Mouse (Mus musculus) myocyte (in vitro differentiated cells): ENCODE data around the gene Ank2. TPM values are rescaled to one million over a fixed set of nuclear protein-coding genes. Genes with fewer than 3 reads are reported as not detected.

Experiments
- H3K27me3 ChIP-seq: one replicate; pipeline ENCODE4 v1.6.1; 2011; ENCODE audit not compliant: control insufficient read depth, insufficient read depth, insufficient read length
- H3K36me3 ChIP-seq: one replicate; pipeline ENCODE4 v1.6.1; 2011; ENCODE audit not compliant: control insufficient read depth, insufficient read depth
- H3K4me2 ChIP-seq: one replicate; pipeline ENCODE4 v1.6.1; 2011; ENCODE audit warnings: low read depth, control low read depth
- H3K4me3 ChIP-seq: one replicate; pipeline ENCODE4 v1.5.1; 2011; ENCODE audit warnings: mild to moderate bottlenecking, control low read depth, moderate library complexity
- H3K79me2 ChIP-seq: one replicate; pipeline ENCODE4 v1.6.1; 2011; ENCODE audit not compliant: control insufficient read depth, insufficient read depth
- H3ac ChIP-seq: one replicate; pipeline ENCODE4 v1.6.1; 2011; ENCODE audit not compliant: control insufficient read depth, insufficient read length
- CEBPB ChIP-seq: IDR thresholded peaks from 2 replicates; pipeline ENCODE4 v1.6.1; 2011; ENCODE audit warnings: mild to moderate bottlenecking, moderate library complexity; ENCODE audit not compliant: poor library complexity, insufficient read depth, severe bottlenecking
- E2F4 ChIP-seq: IDR thresholded peaks from one replicate; pipeline ENCODE4 v1.6.1; 2011; ENCODE audit warnings: mild to moderate bottlenecking, control low read depth, moderate library complexity; ENCODE audit not compliant: insufficient read depth
- MAX ChIP-seq: IDR thresholded peaks from one replicate; pipeline ENCODE4 v1.6.1; 2011; ENCODE audit warnings: low read depth, mild to moderate bottlenecking, control low read depth
- MYOD1 ChIP-seq, 3 experiments: IDR thresholded peaks; one replicate each; pipeline ENCODE4 v1.6.1; 2011; ENCODE audit warnings: control low read depth in 2 of 3, low read depth in 2 of 3, mild to moderate bottlenecking in 2 of 3, moderate library complexity in 1 of 3; ENCODE audit not compliant: insufficient read length in 2 of 3, control insufficient read depth in 1 of 3
- MYOG ChIP-seq, 3 experiments: IDR thresholded peaks; one replicate each; pipeline ENCODE4 v1.6.1; 2011; ENCODE audit warnings: control low read depth in 2 of 3, low read depth in 2 of 3, mild to moderate bottlenecking in 2 of 3; ENCODE audit not compliant: insufficient read length in 2 of 3, control insufficient read depth in 1 of 3, insufficient read depth in 1 of 3
- POLR2A ChIP-seq: IDR thresholded peaks from one replicate; pipeline ENCODE4 v1.6.1; 2011; ENCODE audit warnings: low read depth, mild to moderate bottlenecking, control low read depth, moderate library complexity; ENCODE audit not compliant: insufficient read length
- POLR2AphosphoS2 ChIP-seq: IDR thresholded peaks from one replicate; pipeline ENCODE4 v1.6.1; 2011; ENCODE audit warnings: low read depth, control low read depth; ENCODE audit not compliant: insufficient read length
- REST ChIP-seq: IDR thresholded peaks from one replicate; pipeline ENCODE4 v1.6.1; 2011; ENCODE audit warnings: mild to moderate bottlenecking, control low read depth, moderate library complexity; ENCODE audit not compliant: insufficient read depth, insufficient read length
- SRF ChIP-seq: IDR thresholded peaks from one replicate; pipeline ENCODE4 v1.6.1; 2011; ENCODE audit warnings: low read depth; ENCODE audit not compliant: control insufficient read depth, insufficient read length
- TCF12 ChIP-seq: IDR thresholded peaks from one replicate; pipeline ENCODE4 v1.6.1; 2011; ENCODE audit warnings: mild to moderate bottlenecking, control low read depth; ENCODE audit not compliant: poor library complexity, insufficient read depth, severe bottlenecking
- TCF3 ChIP-seq: IDR thresholded peaks from one replicate; pipeline ENCODE4 v1.6.1; 2011; ENCODE audit warnings: low read depth, control low read depth; ENCODE audit not compliant: insufficient read length
- USF1 ChIP-seq: IDR thresholded peaks from one replicate; pipeline ENCODE4 v1.6.1; 2011; ENCODE audit warnings: low read depth, mild to moderate bottlenecking, control low read depth, moderate library complexity
- polyA plus RNA-seq: library from polyadenylated mRNA; unstranded; fragments of >200 nt; fragmentation: generic; extraction: Trizol; gene quantifications from one replicate; pipeline ENCODE4 v1.2.1, GENCODE M21; 2012; ENCODE audit warnings: missing spikeins

Ank2 gene
- polyA plus RNA-seq, 1 experiment, result 20.2 TPM

- Histone ChIP-seq H3ac (no peak overlapping the region), H3K4me2 (no peak overlapping the region)
- TF ChIP-seq REST, result no peak
These were observed 345.7 kb downstream of the Ank2 start for GRCm38 (mm10) chr3:127153443-127153842.

GRCm38 (mm10) chr3:127148648-127149047 is 350.5 kb downstream of the Ank2 start:
- Histone ChIP-seq H3K36me3 (no peaks in the 10 kb centered on the region), H3K4me2 (no peak overlapping the region)
- no peak for TF ChIP-seq MAX
- TF ChIP-seq USF1, result no peak
- TF ChIP-seq REST, result no peak
- TF ChIP-seq TCF3, result no peak
- TF ChIP-seq MYOG (IDR thresholded peaks at IDR 0.05; ENCODE audit: control insufficient read depth in 1 of 3, insufficient read depth in 1 of 3, insufficient read length in 2 of 3, low read depth in 2 of 3), result no peak
- TF ChIP-seq POLR2AphosphoS2, result no peak
- no peak for TF ChIP-seq CEBPB
- no peak for TF ChIP-seq TCF12
- no peak for TF ChIP-seq E2F4
- no peak for TF ChIP-seq MYOD1 (IDR thresholded peaks at IDR 0.05; ENCODE audit: control insufficient read depth in 1 of 3, insufficient read length in 2 of 3, low read depth in 2 of 3)
- TF ChIP-seq POLR2A, result no peak
- no peak for TF ChIP-seq SRF

More at GRCm38 (mm10) chr3:127153443-127153842, 345.7 kb downstream of the Ank2 start:
- H3K27me3 ChIP-seq, result no peaks in the 10 kb centered on the region
- H3K36me3 ChIP-seq, result no peaks in the 10 kb centered on the region
- H3K4me3 ChIP-seq, result no peak overlapping the region
- H3K79me2 ChIP-seq, result no peaks in the 10 kb centered on the region

DNA sequence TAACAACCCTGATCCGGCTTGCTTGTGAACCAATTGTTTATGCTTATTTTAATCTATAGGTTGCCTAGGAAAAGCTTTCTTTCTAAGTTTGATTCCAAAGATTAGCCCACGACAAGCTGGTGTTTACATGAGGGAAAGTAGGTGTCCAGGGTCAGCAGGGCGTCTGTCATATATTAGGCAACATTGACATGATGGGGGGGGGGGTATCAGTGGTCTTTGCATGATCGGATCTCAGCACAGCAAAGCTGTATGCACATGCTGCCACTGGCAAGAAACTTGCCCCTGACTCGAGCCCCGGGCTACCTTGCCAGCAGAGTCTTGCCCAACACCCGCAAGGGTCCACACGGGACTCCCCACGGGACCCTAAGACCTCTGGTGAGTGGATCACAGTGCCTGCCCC is 358.6 kb downstream of the Ank2 start:
- H3K4me2 ChIP-seq, result no peak overlapping the region
- no peaks in the 10 kb centered on the region for H3K27me3 ChIP-seq
- no peaks in the 10 kb centered on the region for H3K36me3 ChIP-seq
- H3K79me2 ChIP-seq, result no peaks in the 10 kb centered on the region
- TF ChIP-seq TCF3 (no peak), MYOD1 (IDR thresholded peaks at IDR 0.05; ENCODE audit: control insufficient read depth in 1 of 3, insufficient read length in 2 of 3, low read depth in 2 of 3) (no peak), MYOG (IDR thresholded peaks at IDR 0.05; ENCODE audit: control insufficient read depth in 1 of 3, insufficient read depth in 1 of 3, insufficient read length in 2 of 3, low read depth in 2 of 3) (no peak), MAX (no peak), POLR2AphosphoS2 (no peak), SRF (no peak), E2F4 (no peak), REST (no peak), CEBPB (no peak), TCF12 (no peak), USF1 (no peak), POLR2A (no peak)
- H3ac ChIP-seq, result no peak overlapping the region
- H3K4me3 ChIP-seq, result no peak overlapping the region

More at GRCm38 (mm10) chr3:127148648-127149047, 350.5 kb downstream of the Ank2 start:
- Histone ChIP-seq H3K27me3 (no peaks in the 10 kb centered on the region), H3ac (no peak overlapping the region), H3K79me2 (no peaks in the 10 kb centered on the region), H3K4me3 (no peak overlapping the region)

DNA sequence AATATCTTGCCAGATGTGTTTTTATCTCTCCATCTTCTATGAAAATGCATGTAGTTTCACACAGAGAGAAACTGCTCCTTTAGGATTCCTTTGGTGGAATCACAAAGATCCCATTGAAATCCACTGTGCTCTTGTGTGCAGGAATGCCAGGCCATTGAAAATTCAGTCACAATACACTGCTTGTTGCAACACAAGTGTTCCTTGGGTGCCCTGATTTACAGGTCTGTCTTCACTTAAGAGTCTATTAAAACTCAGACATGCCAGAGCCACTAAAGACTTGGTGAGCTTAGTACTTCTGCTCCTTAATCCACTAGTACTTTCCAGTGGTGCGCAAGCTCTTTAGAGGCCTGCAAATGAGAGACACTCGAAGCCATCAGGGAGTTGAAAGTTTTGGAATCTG is 359.5 kb downstream of the Ank2 start:
- no peaks in the 10 kb centered on the region for H3K27me3 ChIP-seq
- H3K79me2 ChIP-seq, result no peaks in the 10 kb centered on the region
- no peak overlapping the region for H3K4me2 ChIP-seq
- H3K4me3 ChIP-seq, result no peak overlapping the region
- H3K36me3 ChIP-seq, result no peaks in the 10 kb centered on the region
- no peak overlapping the region for H3ac ChIP-seq
- TF ChIP-seq MYOG (IDR thresholded peaks at IDR 0.05; ENCODE audit: control insufficient read depth in 1 of 3, insufficient read depth in 1 of 3, insufficient read length in 2 of 3, low read depth in 2 of 3) (no peak), SRF (no peak), E2F4 (no peak), TCF12 (no peak), MYOD1 (IDR thresholded peaks at IDR 0.05; ENCODE audit: control insufficient read depth in 1 of 3, insufficient read length in 2 of 3, low read depth in 2 of 3) (no peak), USF1 (no peak), MAX (no peak), POLR2AphosphoS2 (no peak), CEBPB (no peak), TCF3 (no peak), POLR2A (no peak), REST (no peak)

DNA sequence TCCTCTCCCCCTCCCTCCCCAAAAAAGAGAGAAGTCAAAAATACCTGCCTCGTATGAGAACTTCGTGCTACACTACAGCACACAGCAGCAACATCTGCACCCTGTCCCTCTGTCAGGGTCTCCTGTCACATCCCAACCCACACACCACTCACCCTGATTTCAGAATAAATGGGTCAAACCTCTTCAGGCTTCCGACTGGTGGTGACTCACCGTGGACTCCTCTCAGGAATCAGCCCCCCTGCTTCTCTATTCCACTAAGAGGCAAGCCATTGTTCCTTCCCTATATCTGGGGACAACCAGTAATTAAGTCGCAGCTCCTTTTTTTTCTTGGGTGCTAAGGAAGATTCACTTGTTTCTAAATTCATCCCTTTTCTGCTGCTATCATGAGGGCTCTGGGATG is 361.6 kb downstream of the Ank2 start:
- Histone ChIP-seq H3K36me3 (no peaks in the 10 kb centered on the region), H3ac (no peak overlapping the region), H3K79me2 (no peaks in the 10 kb centered on the region), H3K27me3 (no peaks in the 10 kb centered on the region), H3K4me3 (no peak overlapping the region), H3K4me2 (no peak overlapping the region)
- TF ChIP-seq USF1 (no peak), CEBPB (no peak), TCF12 (no peak), MYOG (IDR thresholded peaks at IDR 0.05; ENCODE audit: control insufficient read depth in 1 of 3, insufficient read depth in 1 of 3, insufficient read length in 2 of 3, low read depth in 2 of 3) (no peak), REST (no peak), MAX (no peak), POLR2A (no peak), MYOD1 (IDR thresholded peaks at IDR 0.05; ENCODE audit: control insufficient read depth in 1 of 3, insufficient read length in 2 of 3, low read depth in 2 of 3) (no peak), E2F4 (no peak)
